Mouse (Mus musculus): ENCODE results near the gene Adgrl4. TPM values are rescaled to one million over a fixed set of nuclear protein-coding genes. Genes with fewer than 3 reads are reported as not detected.

The Adgrl4 gene
- polyA plus RNA-seq, 1 experiment = not detected

GRCm38 (mm10) chr3:151454985-151455701, 17.5 kb downstream of the Adgrl4 start:
- H3K9me3 ChIP-seq (ENCODE audit: control insufficient read depth, low read length) = no peaks in the 10 kb centered on the region
- TF ChIP-seq TAL1 (IDR thresholded peaks at IDR 0.05; ENCODE audit: low read length) (no peak), GATA1 (IDR thresholded peaks at IDR 0.05; ENCODE audit: low read length) (no peak)
- no peak overlapping the region for H3K4me3 ChIP-seq (replicated peaks)
- no peaks in the 10 kb centered on the region for H3K27me3 ChIP-seq (ENCODE audit: control insufficient read depth)
- H3K4me1 ChIP-seq (ENCODE audit: control insufficient read depth) = no peaks in the 10 kb centered on the region
- H3K36me3 ChIP-seq (ENCODE audit: control insufficient read depth) = no peaks in the 10 kb centered on the region

GRCm38 (mm10) chr3:151459430-151460190, 21.9 kb downstream of the Adgrl4 start:
- H3K4me3 ChIP-seq (replicated peaks) = no peak overlapping the region
- H3K27me3 ChIP-seq (ENCODE audit: control insufficient read depth) = no peaks in the 10 kb centered on the region
- TF ChIP-seq TAL1 (IDR thresholded peaks at IDR 0.05; ENCODE audit: low read length) = no peak
- TF ChIP-seq GATA1 (IDR thresholded peaks at IDR 0.05; ENCODE audit: low read length) = no peak

GRCm38 (mm10) chr3:151465215-151465614, 27.5 kb downstream of the Adgrl4 start:
- Histone ChIP-seq H3K9me3 (ENCODE audit: control insufficient read depth, low read length) (no peaks in the 10 kb centered on the region), H3K27me3 (ENCODE audit: control insufficient read depth) (no peaks in the 10 kb centered on the region), H3K4me3 (replicated peaks) (no peak overlapping the region), H3K4me1 (ENCODE audit: control insufficient read depth) (no peaks in the 10 kb centered on the region), H3K36me3 (ENCODE audit: control insufficient read depth) (no peaks in the 10 kb centered on the region)
- TF ChIP-seq TAL1 (IDR thresholded peaks at IDR 0.05; ENCODE audit: low read length) (no peak), GATA1 (IDR thresholded peaks at IDR 0.05; ENCODE audit: low read length) (no peak)

More at GRCm38 (mm10) chr3:151459430-151460190, 21.9 kb downstream of the Adgrl4 start:
- no peaks in the 10 kb centered on the region for H3K9me3 ChIP-seq (ENCODE audit: control insufficient read depth, low read length)
- no peaks in the 10 kb centered on the region for H3K4me1 ChIP-seq (ENCODE audit: control insufficient read depth)
- no peaks in the 10 kb centered on the region for H3K36me3 ChIP-seq (ENCODE audit: control insufficient read depth)

GRCm38 (mm10) chr3:151488853-151489252, 51.2 kb downstream of the Adgrl4 start:
- Histone ChIP-seq H3K4me3 (replicated peaks) (no peak overlapping the region), H3K27me3 (ENCODE audit: control insufficient read depth) (no peaks in the 10 kb centered on the region), H3K9me3 (ENCODE audit: control insufficient read depth, low read length) (peaks cover 2% of the 10 kb centered on the region; the same call in 1 of the 2 replicates), H3K36me3 (ENCODE audit: control insufficient read depth) (no peaks in the 10 kb centered on the region), H3K4me1 (ENCODE audit: control insufficient read depth) (no peaks in the 10 kb centered on the region)
- TF ChIP-seq TAL1 (IDR thresholded peaks at IDR 0.05; ENCODE audit: low read length) = no peak
- TF ChIP-seq GATA1 (IDR thresholded peaks at IDR 0.05; ENCODE audit: low read length) = no peak

- Histone ChIP-seq H3K9me3 (ENCODE audit: control insufficient read depth, low read length) (peaks cover 8% of the 10 kb centered on the region; the same call in 1 of the 2 replicates), H3K4me3 (replicated peaks) (no peak overlapping the region), H3K27me3 (ENCODE audit: control insufficient read depth) (no peaks in the 10 kb centered on the region), H3K36me3 (ENCODE audit: control insufficient read depth) (no peaks in the 10 kb centered on the region), H3K4me1 (ENCODE audit: control insufficient read depth) (no peaks in the 10 kb centered on the region)
- TF ChIP-seq TAL1 (IDR thresholded peaks at IDR 0.05; ENCODE audit: low read length) = no peak
- TF ChIP-seq GATA1 (IDR thresholded peaks at IDR 0.05; ENCODE audit: low read length) = no peak
Observed at GRCm38 (mm10) chr3:151505606-151506005, 67.9 kb downstream of the Adgrl4 start.

GRCm38 (mm10) chr3:151511184-151511583, 73.5 kb downstream of the Adgrl4 start:
- Histone ChIP-seq H3K4me3 (replicated peaks) (no peak overlapping the region), H3K9me3 (ENCODE audit: control insufficient read depth, low read length) (peaks cover 8% of the 10 kb centered on the region; the same call in 1 of the 2 replicates), H3K36me3 (ENCODE audit: control insufficient read depth) (no peaks in the 10 kb centered on the region), H3K27me3 (ENCODE audit: control insufficient read depth) (no peaks in the 10 kb centered on the region), H3K4me1 (ENCODE audit: control insufficient read depth) (no peaks in the 10 kb centered on the region)
- TF ChIP-seq TAL1 (IDR thresholded peaks at IDR 0.05; ENCODE audit: low read length) = no peak
- TF ChIP-seq GATA1 (IDR thresholded peaks at IDR 0.05; ENCODE audit: low read length) = no peak

- Histone ChIP-seq H3K27me3 (ENCODE audit: control insufficient read depth) (no peaks in the 10 kb centered on the region), H3K9me3 (ENCODE audit: control insufficient read depth, low read length) (0 out of 2 replicates have a peak, but pooled peaks cover 2% of the 10 kb centered on the region), H3K4me3 (replicated peaks) (no peak overlapping the region), H3K36me3 (ENCODE audit: control insufficient read depth) (no peaks in the 10 kb centered on the region), H3K4me1 (ENCODE audit: control insufficient read depth) (no peaks in the 10 kb centered on the region)
- no peak for TF ChIP-seq TAL1 (IDR thresholded peaks at IDR 0.05; ENCODE audit: low read length)
- TF ChIP-seq GATA1 (IDR thresholded peaks at IDR 0.05; ENCODE audit: low read length) = no peak
Observed at GRCm38 (mm10) chr3:151547182-151547581, 109.5 kb downstream of the Adgrl4 start.

- Histone ChIP-seq H3K9me3 (ENCODE audit: control insufficient read depth, low read length) (0 out of 2 replicates have a peak, but pooled peaks cover 2% of the 10 kb centered on the region), H3K27me3 (ENCODE audit: control insufficient read depth) (no peaks in the 10 kb centered on the region), H3K36me3 (ENCODE audit: control insufficient read depth) (no peaks in the 10 kb centered on the region), H3K4me1 (ENCODE audit: control insufficient read depth) (no peaks in the 10 kb centered on the region), H3K4me3 (replicated peaks) (no peak overlapping the region)
- TF ChIP-seq TAL1 (IDR thresholded peaks at IDR 0.05; ENCODE audit: low read length) = no peak
- no peak for TF ChIP-seq GATA1 (IDR thresholded peaks at IDR 0.05; ENCODE audit: low read length)
Observed at GRCm38 (mm10) chr3:151551002-151551401, 113.3 kb downstream of the Adgrl4 start.

- Histone ChIP-seq H3K36me3 (ENCODE audit: control insufficient read depth) (no peaks in the 10 kb centered on the region), H3K27me3 (ENCODE audit: control insufficient read depth) (no peaks in the 10 kb centered on the region), H3K4me3 (replicated peaks) (no peak overlapping the region), H3K9me3 (ENCODE audit: control insufficient read depth, low read length) (0 out of 2 replicates have a peak, but pooled peaks cover 2% of the 10 kb centered on the region), H3K4me1 (ENCODE audit: control insufficient read depth) (no peaks in the 10 kb centered on the region)
- TF ChIP-seq GATA1 (IDR thresholded peaks at IDR 0.05; ENCODE audit: low read length) (no peak), TAL1 (IDR thresholded peaks at IDR 0.05; ENCODE audit: low read length) (no peak)
Observed at GRCm38 (mm10) chr3:151556635-151557034, 118.9 kb downstream of the Adgrl4 start.
